Mouse (Mus musculus) CH12.LX (cell line): ENCODE measurements at regions not wholly inside any gene's neighbourhood (a gene's known extent, or its start where the extent isn't known, plus 50 kb on each side); places are given as distances from the start of the nearest gene placed in this dataset.

Experiments used
- DNase-seq: peaks from one replicate; pipeline ENCODE4 v3.0.0-alpha.2; 2013; ENCODE audit errors: extremely low read depth
- H3K27ac ChIP-seq: 2 replicates; pipeline ENCODE4 v1.5.1; 2012; ENCODE audit warnings: low read depth, mild to moderate bottlenecking, control low read depth, moderate library complexity; ENCODE audit not compliant: insufficient read depth
- H3K27me3 ChIP-seq: replicated peaks from 2 replicates; pipeline ENCODE3; 2012; ENCODE audit warnings: inconsistent platforms
- H3K36me3 ChIP-seq, 2 experiments: replicated peaks in 1 of 2; 2 replicates each; pipeline versions ENCODE3 to v1.6.1; 2012; ENCODE audit warnings: inconsistent platforms in 1 of 2, low read length in 1 of 2, mild to moderate bottlenecking in 1 of 2, mixed read lengths in 1 of 2, moderate library complexity in 1 of 2; ENCODE audit not compliant: control insufficient read depth in 1 of 2, insufficient read depth in 1 of 2
- H3K4me1 ChIP-seq, 2 experiments: 2 replicates each; pipeline ENCODE4 v1.6.1; 2012; ENCODE audit warnings: inconsistent platforms in 1 of 2, moderate library complexity in 1 of 2; ENCODE audit not compliant: insufficient read depth in 2 of 2, control insufficient read depth in 1 of 2
- H3K4me2 ChIP-seq: 2 replicates; pipeline ENCODE4 v1.6.1; 2012; ENCODE audit warnings: low read depth, mild to moderate bottlenecking, control low read depth; ENCODE audit not compliant: poor library complexity, insufficient read depth, severe bottlenecking
- H3K4me3 ChIP-seq, 3 experiments: fragments of 150-350 bp in 1 of 3; sonication (generic) in 1 of 3; replicated peaks in 1 of 3; 2 replicates each; pipeline versions ENCODE3 to v1.5.1; 2011 to 2012; ENCODE audit warnings: low read depth in 2 of 3, low read length in 2 of 3, mild to moderate bottlenecking in 2 of 3, moderate library complexity in 2 of 3, control low read depth in 1 of 3, improper control_type of control experiment in 1 of 3, inconsistent platforms in 1 of 3, mixed read lengths in 1 of 3; ENCODE audit not compliant: poor library complexity in 1 of 3
- H3K79me2 ChIP-seq: replicated peaks from 2 replicates; pipeline ENCODE4 v1.6.1; 2012; ENCODE audit warnings: mild to moderate bottlenecking, moderate library complexity; ENCODE audit not compliant: control insufficient read depth, poor library complexity, insufficient read depth, severe bottlenecking; ENCODE audit errors: extremely low read depth
- H3K9ac ChIP-seq: 2 replicates; pipeline ENCODE4 v1.6.1; 2012; ENCODE audit warnings: low read depth, mild to moderate bottlenecking, control low read depth, moderate library complexity; ENCODE audit not compliant: insufficient read depth
- H3K9me3 ChIP-seq: replicated peaks from 2 replicates; pipeline ENCODE3; 2012; ENCODE audit warnings: low read length, inconsistent platforms, mixed read lengths
- BHLHE40 ChIP-seq: IDR thresholded peaks from 2 replicates; pipeline ENCODE4 v1.6.1; 2011; ENCODE audit warnings: mild to moderate bottlenecking, low read depth, low read length, improper control_type of control experiment
- CHD1 ChIP-seq: IDR thresholded peaks from 2 replicates; pipeline ENCODE4 v1.6.1; 2012; ENCODE audit warnings: low read depth, low read length, improper control_type of control experiment, inconsistent platforms
- CHD2 ChIP-seq: IDR thresholded peaks from 2 replicates; pipeline ENCODE4 v1.6.1; 2011; ENCODE audit warnings: low read length, improper control_type of control experiment
- CTCF ChIP-seq, 2 experiments: IDR thresholded peaks in 1 of 2; conservative IDR thresholded peaks in 1 of 2; 2 replicates each; pipeline ENCODE4 v1.5.1; 2011 to 2012; ENCODE audit warnings: low read depth in 2 of 2, low read length in 2 of 2, improper control_type of control experiment in 1 of 2, inconsistent platforms in 1 of 2, mild to moderate bottlenecking in 1 of 2, moderate library complexity in 1 of 2
- ELF1 ChIP-seq: IDR thresholded peaks from 2 replicates; pipeline ENCODE4 v1.6.1; 2014; ENCODE audit warnings: low read depth, mild to moderate bottlenecking, inconsistent platforms, low read length, improper control_type of control experiment
- EP300 ChIP-seq: IDR thresholded peaks from 2 replicates; pipeline ENCODE4 v1.6.1; 2011; ENCODE audit warnings: low read length, improper control_type of control experiment
- GABPA ChIP-seq: IDR thresholded peaks from 2 replicates; pipeline ENCODE4 v1.6.1; 2012; ENCODE audit warnings: low read depth, low read length, improper control_type of control experiment, inconsistent platforms; ENCODE audit not compliant: insufficient replicate concordance
- JUN ChIP-seq: IDR thresholded peaks from 2 replicates; pipeline ENCODE4 v1.6.1; 2011; ENCODE audit warnings: low read depth, mild to moderate bottlenecking, low read length, improper control_type of control experiment, moderate library complexity; ENCODE audit not compliant: insufficient read depth
- KAT2A ChIP-seq: IDR thresholded peaks from 2 replicates; pipeline ENCODE4 v1.6.1; 2012; ENCODE audit warnings: low read length, improper control_type of control experiment, inconsistent platforms; ENCODE audit not compliant: insufficient replicate concordance
- MAFK ChIP-seq: IDR thresholded peaks from 2 replicates; pipeline ENCODE4 v1.6.1; 2011; ENCODE audit warnings: low read length, improper control_type of control experiment; ENCODE audit not compliant: insufficient replicate concordance
- MYC ChIP-seq: IDR thresholded peaks from 2 replicates; pipeline ENCODE4 v1.6.1; 2011; ENCODE audit warnings: low read depth, mild to moderate bottlenecking, improper control_type of control experiment, low read length
- PAX5 ChIP-seq: IDR thresholded peaks from 2 replicates; pipeline ENCODE4 v1.6.1; 2012; ENCODE audit warnings: low read length, inconsistent platforms, mixed read lengths
- RAD21 ChIP-seq: IDR thresholded peaks from 2 replicates; pipeline ENCODE4 v1.6.1; 2011; ENCODE audit warnings: low read depth, mild to moderate bottlenecking, low read length, improper control_type of control experiment, moderate library complexity
- RCOR1 ChIP-seq: conservative IDR thresholded peaks from 2 replicates; pipeline ENCODE4 v1.6.1; 2012; ENCODE audit warnings: low read depth, mild to moderate bottlenecking, inconsistent platforms, low read length, improper control_type of control experiment
- SMC3 ChIP-seq: IDR thresholded peaks from 2 replicates; pipeline ENCODE4 v1.6.1; 2011; ENCODE audit warnings: low read depth, low read length, improper control_type of control experiment
- TBP ChIP-seq: conservative IDR thresholded peaks from 2 replicates; pipeline ENCODE4 v1.6.1; 2011; ENCODE audit warnings: low read depth, low read length, improper control_type of control experiment
- UBTF ChIP-seq: IDR thresholded peaks from 2 replicates; pipeline ENCODE4 v1.6.1; 2012; ENCODE audit warnings: low read depth, mild to moderate bottlenecking, inconsistent platforms, low read length, improper control_type of control experiment, moderate library complexity
- ZC3H11A ChIP-seq: IDR thresholded peaks from 2 replicates; pipeline ENCODE4 v1.6.1; 2012; ENCODE audit warnings: low read depth, mild to moderate bottlenecking, inconsistent platforms, low read length, improper control_type of control experiment
- ZMIZ1 ChIP-seq: IDR thresholded peaks from 2 replicates; pipeline ENCODE4 v1.6.1; 2012; ENCODE audit warnings: low read depth, mild to moderate bottlenecking, inconsistent platforms, low read length, improper control_type of control experiment
- ZNF384 ChIP-seq: IDR thresholded peaks from 2 replicates; pipeline ENCODE4 v1.6.1; 2012; ENCODE audit warnings: low read depth, low read length, improper control_type of control experiment, inconsistent platforms
- dilution Hi-C: fragments of 300-500 bp; cut with MboI; formaldehyde crosslinking; loops from 2 replicates; pipeline ENCODE4 v1.14.3; 2020; ENCODE audit warnings: low sequenced_read_pairs; ENCODE audit not compliant: extremely low pct_unique_long_range_greater_than_20kb, extremely low pct_ligation_motif_present
- in situ Hi-C: fragments of 300-500 bp; cut with MboI; formaldehyde crosslinking; loops from 3 replicates; pipeline ENCODE4 v1.14.3; 2019; ENCODE audit warnings: low sequenced_read_pairs, low pct_ligation_motif_present, low pct_unique_long_range_greater_than_20kb, mixed read lengths

GRCm38 (mm10) chr9:5485258-5485657, 140.0 kb downstream of the Casp12 start:
- no peaks in the 10 kb centered on the region for H3K27me3 ChIP-seq
- in situ Hi-C loops: loop anchor here (25.0 kb wide), 1 partner anchor 348 kb away; no protein-coding TSS in a partner anchor
- H3K9me3 ChIP-seq: no peaks in the 10 kb centered on the region
- TF ChIP-seq CTCF (conservative IDR thresholded peaks at IDR 0.05 in 1 of 2, IDR thresholded peaks at IDR 0.05 in 1 of 2; ENCODE audit: low read depth in 2 of 2, low read length in 2 of 2) (peak in 1 of 2 experiments; percentile 62; a peak in 2 of 4 replicates), SMC3 (peak; percentile 60), ZNF384 (no peak), ZC3H11A (peak; percentile 11; the same call in 1 of the 2 replicates), RAD21 (peak; percentile 57), ELF1 (no peak)
- TF ChIP-seq, all 38 proteins: peak for 4
- no peaks in the 10 kb centered on the region for H3K36me3 ChIP-seq
- no peak overlapping the region for H3K9ac ChIP-seq
- peak; percentile 13 for DNase-seq
- H3K27ac ChIP-seq: no peak overlapping the region
- no peaks in the 10 kb centered on the region for H3K79me2 ChIP-seq
- H3K4me1 ChIP-seq: no peaks in the 10 kb centered on the region
- H3K4me3 ChIP-seq: no peak overlapping the region
- dilution Hi-C loops: no loop called here
- no peak overlapping the region for H3K4me2 ChIP-seq

- H3K4me2 ChIP-seq: no peak overlapping the region
- H3K79me2 ChIP-seq: no peaks in the 10 kb centered on the region
- no peak overlapping the region for H3K27ac ChIP-seq
- H3K9ac ChIP-seq: no peak overlapping the region
- in situ Hi-C loops: loop anchor here (25.0 kb wide), 1 partner anchor 360 kb away; no protein-coding TSS in a partner anchor
- no peaks in the 10 kb centered on the region for H3K27me3 ChIP-seq
- no peaks in the 10 kb centered on the region for H3K4me1 ChIP-seq
- H3K4me3 ChIP-seq: no peak overlapping the region
- H3K36me3 ChIP-seq: no peaks in the 10 kb centered on the region
- H3K9me3 ChIP-seq: no peaks in the 10 kb centered on the region
- dilution Hi-C loops: no loop called here
- TF ChIP-seq RCOR1 (no peak), UBTF (no peak), CTCF (conservative IDR thresholded peaks at IDR 0.05 in 1 of 2, IDR thresholded peaks at IDR 0.05 in 1 of 2; ENCODE audit: low read depth in 2 of 2, low read length in 2 of 2) (no peak), ELF1 (no peak), ZMIZ1 (no peak), ZC3H11A (no peak), KAT2A (no peak), EP300 (no peak), MYC (no peak), ZNF384 (no peak), BHLHE40 (no peak), GABPA (no peak), CHD2 (no peak), TBP (no peak), MAFK (no peak), PAX5 (no peak), CHD1 (no peak), JUN (no peak)
- DNase-seq: no peak
Observed at GRCm38 (mm10) chr9:5496837-5497236, 151.6 kb downstream of the Casp12 start.
